Mouse (Mus musculus): ENCODE measurements around the gene Atxn1. TPM values are rescaled to one million over a fixed set of nuclear protein-coding genes. Genes with fewer than 3 reads are reported as not detected.

Atxn1 gene
- polyA plus RNA-seq, 1 experiment, result 34.9 TPM

GRCm38 (mm10) chr13:45629750-45630149, 335.1 kb downstream of the Atxn1 start:
- WGBS, result 74% methylated on average over 1 of the region's 1 CpGs
- no peaks in the 10 kb centered on the region for H3K36me3 ChIP-seq (ENCODE audit: control insufficient read depth, insufficient read depth, low read length)

GRCm38 (mm10) chr13:45628341-45628740, 336.5 kb downstream of the Atxn1 start:
- 93% methylated on average over 8 of the region's 8 CpGs for WGBS
- H3K4me1 ChIP-seq (ENCODE audit: control insufficient read depth, insufficient read depth, insufficient read length, low read length), result no peaks in the 10 kb centered on the region
- no peaks in the 10 kb centered on the region for H3K27me3 ChIP-seq (ENCODE audit: control insufficient read depth, insufficient read depth, low read length)
- no peak overlapping the region for H3K27ac ChIP-seq (ENCODE audit: insufficient read depth, low read depth, low read length)
- no peak overlapping the region for H3K4me3 ChIP-seq (ENCODE audit: low read depth, low read length)
- TF ChIP-seq CTCF (IDR thresholded peaks at IDR 0.05; ENCODE audit: extremely low read depth, insufficient read length, insufficient replicate concordance, low read depth, low read length), result no peak
- TF ChIP-seq POLR2A (IDR thresholded peaks at IDR 0.05; ENCODE audit: low read depth, low read length), result no peak
- H3K36me3 ChIP-seq (ENCODE audit: control insufficient read depth, insufficient read depth, low read length), result no peaks in the 10 kb centered on the region

More at GRCm38 (mm10) chr13:45629750-45630149, 335.1 kb downstream of the Atxn1 start:
- Histone ChIP-seq H3K4me1 (ENCODE audit: control insufficient read depth, insufficient read depth, insufficient read length, low read length) (no peaks in the 10 kb centered on the region), H3K27ac (ENCODE audit: insufficient read depth, low read depth, low read length) (no peak overlapping the region), H3K27me3 (ENCODE audit: control insufficient read depth, insufficient read depth, low read length) (no peaks in the 10 kb centered on the region), H3K4me3 (ENCODE audit: low read depth, low read length) (no peak overlapping the region)
- TF ChIP-seq CTCF (IDR thresholded peaks at IDR 0.05; ENCODE audit: extremely low read depth, insufficient read length, insufficient replicate concordance, low read depth, low read length) (no peak), POLR2A (IDR thresholded peaks at IDR 0.05; ENCODE audit: low read depth, low read length) (no peak)

GRCm38 (mm10) chr13:45627206-45627751, 337.5 kb downstream of the Atxn1 start:
- no peaks in the 10 kb centered on the region for H3K36me3 ChIP-seq (ENCODE audit: control insufficient read depth, insufficient read depth, low read length)
- no peaks in the 10 kb centered on the region for H3K27me3 ChIP-seq (ENCODE audit: control insufficient read depth, insufficient read depth, low read length)
- no peak overlapping the region for H3K4me3 ChIP-seq (ENCODE audit: low read depth, low read length)
- no peaks in the 10 kb centered on the region for H3K4me1 ChIP-seq (ENCODE audit: control insufficient read depth, insufficient read depth, insufficient read length, low read length)
- TF ChIP-seq CTCF (IDR thresholded peaks at IDR 0.05; ENCODE audit: extremely low read depth, insufficient read length, insufficient replicate concordance, low read depth, low read length) (no peak), POLR2A (IDR thresholded peaks at IDR 0.05; ENCODE audit: low read depth, low read length) (no peak)
- WGBS, result 62% methylated on average over 8 of the region's 8 CpGs
- no peak overlapping the region for H3K27ac ChIP-seq (ENCODE audit: insufficient read depth, low read depth, low read length)

GRCm38 (mm10) chr13:45625740-45626139, 339.1 kb downstream of the Atxn1 start:
- Histone ChIP-seq H3K27me3 (ENCODE audit: control insufficient read depth, insufficient read depth, low read length) (no peaks in the 10 kb centered on the region), H3K4me3 (ENCODE audit: low read depth, low read length) (no peak overlapping the region), H3K36me3 (ENCODE audit: control insufficient read depth, insufficient read depth, low read length) (no peaks in the 10 kb centered on the region), H3K27ac (ENCODE audit: insufficient read depth, low read depth, low read length) (no peak overlapping the region), H3K4me1 (ENCODE audit: control insufficient read depth, insufficient read depth, insufficient read length, low read length) (no peaks in the 10 kb centered on the region)
- 94% methylated on average over 5 of the region's 5 CpGs for WGBS
- no peak for TF ChIP-seq CTCF (IDR thresholded peaks at IDR 0.05; ENCODE audit: extremely low read depth, insufficient read length, insufficient replicate concordance, low read depth, low read length)
- TF ChIP-seq POLR2A (IDR thresholded peaks at IDR 0.05; ENCODE audit: low read depth, low read length), result no peak

- H3K4me3 ChIP-seq (ENCODE audit: low read depth, low read length), result no peak overlapping the region
- 67% methylated on average over 1 of the region's 1 CpGs for WGBS
- TF ChIP-seq POLR2A (IDR thresholded peaks at IDR 0.05; ENCODE audit: low read depth, low read length) (no peak), CTCF (IDR thresholded peaks at IDR 0.05; ENCODE audit: extremely low read depth, insufficient read length, insufficient replicate concordance, low read depth, low read length) (no peak)
Observed at GRCm38 (mm10) chr13:45623846-45624245, 341.0 kb downstream of the Atxn1 start.

GRCm38 (mm10) chr13:45622871-45623546, 341.8 kb downstream of the Atxn1 start:
- Histone ChIP-seq H3K27ac (ENCODE audit: insufficient read depth, low read depth, low read length) (no peak overlapping the region), H3K27me3 (ENCODE audit: control insufficient read depth, insufficient read depth, low read length) (no peaks in the 10 kb centered on the region), H3K4me1 (ENCODE audit: control insufficient read depth, insufficient read depth, insufficient read length, low read length) (no peaks in the 10 kb centered on the region), H3K4me3 (ENCODE audit: low read depth, low read length) (no peak overlapping the region), H3K36me3 (ENCODE audit: control insufficient read depth, insufficient read depth, low read length) (no peaks in the 10 kb centered on the region)
- 95% methylated on average over 4 of the region's 4 CpGs for WGBS
- no peak for TF ChIP-seq CTCF (IDR thresholded peaks at IDR 0.05; ENCODE audit: extremely low read depth, insufficient read length, insufficient replicate concordance, low read depth, low read length)
- no peak for TF ChIP-seq POLR2A (IDR thresholded peaks at IDR 0.05; ENCODE audit: low read depth, low read length)

More at GRCm38 (mm10) chr13:45623846-45624245, 341.0 kb downstream of the Atxn1 start:
- Histone ChIP-seq H3K36me3 (ENCODE audit: control insufficient read depth, insufficient read depth, low read length) (no peaks in the 10 kb centered on the region), H3K4me1 (ENCODE audit: control insufficient read depth, insufficient read depth, insufficient read length, low read length) (no peaks in the 10 kb centered on the region), H3K27me3 (ENCODE audit: control insufficient read depth, insufficient read depth, low read length) (no peaks in the 10 kb centered on the region), H3K27ac (ENCODE audit: insufficient read depth, low read depth, low read length) (no peak overlapping the region)

GRCm38 (mm10) chr13:45620687-45621086, 344.1 kb downstream of the Atxn1 start:
- no peak overlapping the region for H3K4me3 ChIP-seq (ENCODE audit: low read depth, low read length)
- no peak overlapping the region for H3K27ac ChIP-seq (ENCODE audit: insufficient read depth, low read depth, low read length)
- 75% methylated on average over 12 of the region's 12 CpGs for WGBS
- H3K36me3 ChIP-seq (ENCODE audit: control insufficient read depth, insufficient read depth, low read length), result no peaks in the 10 kb centered on the region
- no peaks in the 10 kb centered on the region for H3K27me3 ChIP-seq (ENCODE audit: control insufficient read depth, insufficient read depth, low read length)
- H3K4me1 ChIP-seq (ENCODE audit: control insufficient read depth, insufficient read depth, insufficient read length, low read length), result no peaks in the 10 kb centered on the region
- TF ChIP-seq POLR2A (IDR thresholded peaks at IDR 0.05; ENCODE audit: low read depth, low read length) (no peak), CTCF (IDR thresholded peaks at IDR 0.05; ENCODE audit: extremely low read depth, insufficient read length, insufficient replicate concordance, low read depth, low read length) (no peak)
